Mouse (Mus musculus): ENCODE measurements around the gene Styx.
"Not testable (repeated sequence)": the region's sequence is repeated elsewhere in the genome, so short reads cannot be mapped to it uniquely, and the experiment has no call there.

Gene Styx

GRCm38 (mm10) chr14:45466371-45466770 is 115.5 kb downstream of the Styx start:
- DNase-seq (ENCODE audit: inconsistent ontology term): not testable (repeated sequence)

- no peak for DNase-seq (ENCODE audit: inconsistent ontology term)
These were observed 118.6 kb downstream of the Styx start for GRCm38 (mm10) chr14:45469446-45469845.

Measured in Muller cell, postnatal 12 days (primary cell).